Mouse (Mus musculus): Measurements from ENCODE around the gene Bcam. TPM values are rescaled to one million over a fixed set of nuclear protein-coding genes. Genes with fewer than 3 reads are reported as not detected.

Gene Bcam
- polyA plus RNA-seq, 1 experiment, result 25.3 TPM

DNA sequence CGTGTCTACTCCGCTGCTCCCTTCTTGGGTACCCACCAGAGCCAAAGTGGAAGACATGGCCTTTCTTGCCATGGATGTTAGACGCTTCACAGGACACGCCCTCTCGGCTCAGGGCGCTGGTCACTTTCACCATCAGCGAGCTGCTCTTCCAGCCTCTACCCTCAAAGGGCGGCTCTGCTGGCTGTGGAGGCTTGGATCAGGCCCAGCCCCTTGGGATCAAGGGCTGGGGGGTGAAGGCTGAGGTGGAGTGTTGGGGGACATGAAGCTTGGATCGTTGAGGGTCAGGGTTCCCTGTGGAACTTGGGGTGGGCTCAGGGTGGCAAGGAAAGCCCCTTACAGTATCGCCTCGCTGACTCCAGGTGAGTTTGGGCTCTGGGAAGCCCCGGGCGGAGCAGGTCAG is 12.2 kb downstream of the Bcam start:
- no peak for TF ChIP-seq POLR2A (IDR thresholded peaks at IDR 0.05; ENCODE audit: borderline replicate concordance, insufficient read depth, low read length)
- no peak for TF ChIP-seq CTCF (IDR thresholded peaks at IDR 0.05; ENCODE audit: borderline replicate concordance, insufficient read depth, low read depth, low read length)
- Histone ChIP-seq H3K27me3 (ENCODE audit: control insufficient read depth, insufficient read depth, low read length) (no peaks in the 10 kb centered on the region), H3K27ac (ENCODE audit: insufficient read depth, low read length) (no peak overlapping the region), H3K4me1 (ENCODE audit: control insufficient read depth, insufficient read depth, low read length) (no peaks in the 10 kb centered on the region), H3K4me3 (replicated peaks; ENCODE audit: insufficient read depth, low read depth, low read length) (no peak overlapping the region)
- 80% methylated on average over 13 of the region's 13 CpGs for WGBS
- DNase-seq, result no peak

DNA sequence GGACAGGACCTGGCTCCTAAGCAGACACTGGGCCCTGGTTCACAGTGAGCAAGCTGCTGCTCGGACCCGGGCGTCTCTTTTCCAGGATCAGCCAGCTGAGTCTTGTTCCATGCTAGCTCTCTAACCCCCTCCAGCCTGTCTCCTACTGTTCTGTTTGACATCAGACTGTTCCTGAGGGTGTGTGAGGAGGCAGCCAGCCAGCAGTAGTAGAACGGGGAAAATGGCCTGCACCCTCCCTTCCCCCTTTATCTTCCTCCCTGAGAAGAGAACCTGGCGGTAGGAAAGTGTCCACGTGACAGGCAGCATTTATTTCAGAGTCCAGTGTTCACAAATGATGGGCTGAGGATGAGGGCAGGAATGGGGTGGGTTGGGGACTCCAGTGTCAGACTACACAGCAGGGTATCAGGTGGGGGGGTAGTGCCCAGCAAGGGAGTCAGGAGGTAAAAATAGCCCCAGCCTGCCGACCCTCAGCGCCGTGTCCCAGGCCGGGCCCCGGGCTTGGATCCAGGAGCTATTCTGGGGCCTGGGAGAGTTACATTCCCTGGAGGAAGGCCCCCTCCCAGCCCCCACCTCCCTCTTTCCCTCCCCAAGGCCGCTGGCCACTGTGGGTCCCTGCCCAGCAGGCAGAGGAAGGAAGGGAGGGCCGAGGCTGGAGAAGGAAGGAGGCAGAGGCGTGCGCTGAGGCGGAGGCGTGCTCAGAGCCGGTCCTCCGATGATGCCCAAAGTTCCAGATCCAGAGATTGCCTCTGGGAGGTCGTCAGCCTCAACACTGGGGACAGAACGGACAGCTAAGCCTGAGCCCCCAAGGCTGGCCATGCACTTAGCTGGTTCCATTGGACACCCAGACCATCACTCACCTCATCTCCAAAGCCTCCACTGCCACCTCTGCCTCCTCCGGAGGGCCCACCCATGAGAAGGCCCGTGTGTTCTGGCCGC is 14.7 kb downstream of the Bcam start:
- TF ChIP-seq POLR2A (IDR thresholded peaks at IDR 0.05; ENCODE audit: borderline replicate concordance, insufficient read depth, low read length), result no peak
- no peak for TF ChIP-seq CTCF (IDR thresholded peaks at IDR 0.05; ENCODE audit: borderline replicate concordance, insufficient read depth, low read depth, low read length)
- H3K4me1 ChIP-seq (ENCODE audit: control insufficient read depth, insufficient read depth, low read length), result no peaks in the 10 kb centered on the region
- no peak overlapping the region for H3K27ac ChIP-seq (ENCODE audit: insufficient read depth, low read length)
- no peak for DNase-seq
- H3K27me3 ChIP-seq (ENCODE audit: control insufficient read depth, insufficient read depth, low read length), result no peaks in the 10 kb centered on the region
- no peak overlapping the region for H3K4me3 ChIP-seq (replicated peaks; ENCODE audit: insufficient read depth, low read depth, low read length)
- 60% methylated on average over 24 of the region's 24 CpGs for WGBS

DNA sequence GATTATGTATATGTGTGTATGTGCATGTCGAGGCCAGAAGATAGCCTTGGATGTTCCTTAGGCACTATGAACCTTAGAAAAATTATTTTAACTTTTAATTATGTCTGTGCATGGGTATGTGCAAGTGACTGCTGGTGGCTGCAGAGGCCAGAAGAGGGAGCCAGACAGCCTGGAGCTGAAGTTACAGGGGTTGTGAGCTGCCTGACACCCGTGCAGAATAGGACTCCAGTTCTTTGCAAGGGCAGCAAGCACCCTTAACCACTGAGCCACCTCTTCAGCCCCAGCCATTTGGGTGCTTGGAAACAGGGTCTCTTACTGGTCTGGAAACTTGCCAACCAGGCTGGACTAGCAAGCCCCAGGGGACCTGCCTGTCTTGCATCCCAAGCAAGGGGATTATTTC is 15.8 kb downstream of the Bcam start:
- DNase-seq, result no peak
- H3K27ac ChIP-seq (ENCODE audit: insufficient read depth, low read length), result no peak overlapping the region
- no peaks in the 10 kb centered on the region for H3K27me3 ChIP-seq (ENCODE audit: control insufficient read depth, insufficient read depth, low read length)
- WGBS, result 78% methylated on average over 2 of the region's 2 CpGs
- no peak overlapping the region for H3K4me3 ChIP-seq (replicated peaks; ENCODE audit: insufficient read depth, low read depth, low read length)
- H3K4me1 ChIP-seq (ENCODE audit: control insufficient read depth, insufficient read depth, low read length), result no peaks in the 10 kb centered on the region
- TF ChIP-seq CTCF (IDR thresholded peaks at IDR 0.05; ENCODE audit: borderline replicate concordance, insufficient read depth, low read depth, low read length), result no peak
- TF ChIP-seq POLR2A (IDR thresholded peaks at IDR 0.05; ENCODE audit: borderline replicate concordance, insufficient read depth, low read length), result no peak

DNA sequence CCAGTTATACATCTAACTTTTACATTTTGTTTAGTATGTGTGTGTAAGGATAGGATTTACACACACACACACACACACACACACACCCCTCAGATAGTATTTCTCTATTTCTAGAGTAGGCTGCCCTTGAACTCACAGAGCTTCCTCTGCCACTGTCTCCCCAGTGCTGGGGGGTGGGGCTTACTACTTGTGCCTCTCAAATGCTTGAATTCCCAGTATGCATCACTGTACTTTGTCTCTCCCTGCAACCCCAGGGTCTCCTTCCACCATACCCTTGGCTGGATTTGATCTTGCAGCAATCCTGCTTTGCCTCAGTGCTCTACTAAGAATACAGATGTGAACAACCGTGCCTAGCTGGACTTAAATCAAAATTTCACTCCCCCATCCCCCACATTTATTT is 16.8 kb downstream of the Bcam start:
- 78% methylated on average over 1 of the region's 1 CpGs for WGBS
- no peaks in the 10 kb centered on the region for H3K27me3 ChIP-seq (ENCODE audit: control insufficient read depth, insufficient read depth, low read length)

DNA sequence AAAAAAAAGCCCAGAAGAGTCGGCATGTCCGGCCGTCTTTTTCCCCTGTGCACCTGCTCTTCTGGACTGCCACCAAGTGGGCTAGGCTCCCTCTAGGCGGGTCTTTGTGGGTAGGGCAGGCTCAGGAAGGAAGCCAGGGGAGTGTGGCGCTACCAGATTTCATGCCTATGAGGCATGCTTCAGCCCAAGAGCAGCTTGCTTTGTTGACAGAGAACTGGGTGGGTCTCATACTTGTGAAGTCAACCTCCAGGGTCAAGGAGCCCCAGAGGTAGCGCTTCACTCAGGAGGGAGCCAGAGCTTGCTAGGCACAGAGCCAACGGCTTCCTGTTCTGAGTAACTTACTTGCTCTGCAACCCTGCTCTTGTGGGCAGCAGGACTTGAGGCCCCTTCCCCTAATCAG is 17.2 kb downstream of the Bcam start:
- TF ChIP-seq CTCF (IDR thresholded peaks at IDR 0.05; ENCODE audit: borderline replicate concordance, insufficient read depth, low read depth, low read length), result no peak
- no peak for TF ChIP-seq POLR2A (IDR thresholded peaks at IDR 0.05; ENCODE audit: borderline replicate concordance, insufficient read depth, low read length)
- DNase-seq, result no peak
- 29% methylated on average over 7 of the region's 7 CpGs for WGBS
- H3K4me1 ChIP-seq (ENCODE audit: control insufficient read depth, insufficient read depth, low read length), result no peaks in the 10 kb centered on the region; the same call in 1 of the 2 replicates
- H3K27ac ChIP-seq (ENCODE audit: insufficient read depth, low read length), result no peak overlapping the region
- no peaks in the 10 kb centered on the region for H3K27me3 ChIP-seq (ENCODE audit: control insufficient read depth, insufficient read depth, low read length)
- no peak overlapping the region for H3K4me3 ChIP-seq (replicated peaks; ENCODE audit: insufficient read depth, low read depth, low read length)

More for the DNA sequence above, 16.8 kb downstream of the Bcam start:
- TF ChIP-seq POLR2A (IDR thresholded peaks at IDR 0.05; ENCODE audit: borderline replicate concordance, insufficient read depth, low read length) (no peak), CTCF (IDR thresholded peaks at IDR 0.05; ENCODE audit: borderline replicate concordance, insufficient read depth, low read depth, low read length) (no peak)
- Histone ChIP-seq H3K27ac (ENCODE audit: insufficient read depth, low read length) (no peak overlapping the region), H3K4me1 (ENCODE audit: control insufficient read depth, insufficient read depth, low read length) (no peaks in the 10 kb centered on the region; the same call in 1 of the 2 replicates), H3K4me3 (replicated peaks; ENCODE audit: insufficient read depth, low read depth, low read length) (no peak overlapping the region)
- no peak for DNase-seq

DNA sequence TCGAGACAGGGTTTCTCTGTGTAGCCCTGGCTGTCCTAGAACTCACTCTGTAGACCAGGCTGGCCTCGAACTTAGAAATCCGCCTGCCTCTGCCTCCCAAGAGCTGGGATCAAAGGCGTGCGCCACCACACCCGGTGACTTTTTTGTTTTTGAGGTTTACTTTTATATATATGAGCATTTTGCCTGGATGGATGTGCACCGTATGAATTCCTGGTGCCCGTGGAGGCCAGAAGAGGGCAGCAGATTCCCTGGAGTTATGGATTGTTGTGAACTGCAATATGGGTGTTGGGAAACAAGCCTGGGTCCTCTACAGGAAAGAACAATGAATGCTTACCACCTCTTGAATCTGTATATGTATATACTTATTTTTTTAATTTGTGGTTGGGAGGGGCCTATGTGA is 18.2 kb downstream of the Bcam start:
- no peak overlapping the region for H3K27ac ChIP-seq (ENCODE audit: insufficient read depth, low read length)
- no peak for DNase-seq
- H3K4me3 ChIP-seq (replicated peaks; ENCODE audit: insufficient read depth, low read depth, low read length), result no peak overlapping the region
- TF ChIP-seq POLR2A (IDR thresholded peaks at IDR 0.05; ENCODE audit: borderline replicate concordance, insufficient read depth, low read length), result no peak
- no peak for TF ChIP-seq CTCF (IDR thresholded peaks at IDR 0.05; ENCODE audit: borderline replicate concordance, insufficient read depth, low read depth, low read length)
- H3K4me1 ChIP-seq (ENCODE audit: control insufficient read depth, insufficient read depth, low read length), result no peaks in the 10 kb centered on the region; the same call in 1 of the 2 replicates
- H3K27me3 ChIP-seq (ENCODE audit: control insufficient read depth, insufficient read depth, low read length), result no peaks in the 10 kb centered on the region
- WGBS, result 74% methylated on average over 8 of the region's 8 CpGs

DNA sequence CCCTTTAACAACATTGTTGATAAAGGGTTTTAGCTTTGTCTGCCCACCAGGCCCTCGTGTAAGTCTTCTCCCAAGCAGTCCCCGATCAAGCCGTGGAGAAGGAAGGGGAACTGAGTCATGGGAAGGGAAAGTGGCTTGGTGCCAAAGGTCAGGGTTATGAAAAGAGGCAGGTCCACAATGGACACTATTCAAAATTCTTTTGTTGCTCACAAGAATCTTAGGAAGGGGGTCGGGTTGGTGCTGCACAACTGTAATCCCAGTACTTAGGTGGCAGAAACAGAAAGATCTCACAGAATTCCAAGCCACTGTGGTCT is 19.8 kb downstream of the Bcam start:
- Histone ChIP-seq H3K27me3 (ENCODE audit: control insufficient read depth, insufficient read depth, low read length) (no peaks in the 10 kb centered on the region), H3K4me3 (replicated peaks; ENCODE audit: insufficient read depth, low read depth, low read length) (no peak overlapping the region), H3K4me1 (ENCODE audit: control insufficient read depth, insufficient read depth, low read length) (no peaks in the 10 kb centered on the region; the same call in 1 of the 2 replicates), H3K27ac (ENCODE audit: insufficient read depth, low read length) (no peak overlapping the region)
- TF ChIP-seq POLR2A (IDR thresholded peaks at IDR 0.05; ENCODE audit: borderline replicate concordance, insufficient read depth, low read length), result no peak
- TF ChIP-seq CTCF (IDR thresholded peaks at IDR 0.05; ENCODE audit: borderline replicate concordance, insufficient read depth, low read depth, low read length), result no peak
- no peak for DNase-seq
- 57% methylated on average over 4 of the region's 4 CpGs for WGBS
